Mouse (Mus musculus) myocyte (in vitro differentiated cells): ENCODE results near the gene Gbx1. TPM values are rescaled to one million over a fixed set of nuclear protein-coding genes. Genes with fewer than 3 reads are reported as not detected.
A peak's percentile ranks its signal among the peaks of the same experiment; 100 is the strongest.

Source experiments
- H3K27me3 ChIP-seq: one replicate; pipeline ENCODE4 v1.6.1; 2011; ENCODE audit not compliant: control insufficient read depth, insufficient read depth, insufficient read length
- H3K36me3 ChIP-seq: one replicate; pipeline ENCODE4 v1.6.1; 2011; ENCODE audit not compliant: control insufficient read depth, insufficient read depth
- H3K4me2 ChIP-seq: one replicate; pipeline ENCODE4 v1.6.1; 2011; ENCODE audit warnings: low read depth, control low read depth
- H3K4me3 ChIP-seq: one replicate; pipeline ENCODE4 v1.5.1; 2011; ENCODE audit warnings: mild to moderate bottlenecking, control low read depth, moderate library complexity
- H3K79me2 ChIP-seq: one replicate; pipeline ENCODE4 v1.6.1; 2011; ENCODE audit not compliant: control insufficient read depth, insufficient read depth
- H3ac ChIP-seq: one replicate; pipeline ENCODE4 v1.6.1; 2011; ENCODE audit not compliant: control insufficient read depth, insufficient read length
- CEBPB ChIP-seq: IDR thresholded peaks from 2 replicates; pipeline ENCODE4 v1.6.1; 2011; ENCODE audit warnings: mild to moderate bottlenecking, moderate library complexity; ENCODE audit not compliant: poor library complexity, insufficient read depth, severe bottlenecking
- E2F4 ChIP-seq: IDR thresholded peaks from one replicate; pipeline ENCODE4 v1.6.1; 2011; ENCODE audit warnings: mild to moderate bottlenecking, control low read depth, moderate library complexity; ENCODE audit not compliant: insufficient read depth
- MAX ChIP-seq: IDR thresholded peaks from one replicate; pipeline ENCODE4 v1.6.1; 2011; ENCODE audit warnings: low read depth, mild to moderate bottlenecking, control low read depth
- MYOD1 ChIP-seq, 3 experiments: IDR thresholded peaks; one replicate each; pipeline ENCODE4 v1.6.1; 2011; ENCODE audit warnings: control low read depth in 2 of 3, low read depth in 2 of 3, mild to moderate bottlenecking in 2 of 3, moderate library complexity in 1 of 3; ENCODE audit not compliant: insufficient read length in 2 of 3, control insufficient read depth in 1 of 3
- MYOG ChIP-seq, 3 experiments: IDR thresholded peaks; one replicate each; pipeline ENCODE4 v1.6.1; 2011; ENCODE audit warnings: control low read depth in 2 of 3, low read depth in 2 of 3, mild to moderate bottlenecking in 2 of 3; ENCODE audit not compliant: insufficient read length in 2 of 3, control insufficient read depth in 1 of 3, insufficient read depth in 1 of 3
- POLR2A ChIP-seq: IDR thresholded peaks from one replicate; pipeline ENCODE4 v1.6.1; 2011; ENCODE audit warnings: low read depth, mild to moderate bottlenecking, control low read depth, moderate library complexity; ENCODE audit not compliant: insufficient read length
- POLR2AphosphoS2 ChIP-seq: IDR thresholded peaks from one replicate; pipeline ENCODE4 v1.6.1; 2011; ENCODE audit warnings: low read depth, control low read depth; ENCODE audit not compliant: insufficient read length
- REST ChIP-seq: IDR thresholded peaks from one replicate; pipeline ENCODE4 v1.6.1; 2011; ENCODE audit warnings: mild to moderate bottlenecking, control low read depth, moderate library complexity; ENCODE audit not compliant: insufficient read depth, insufficient read length
- SRF ChIP-seq: IDR thresholded peaks from one replicate; pipeline ENCODE4 v1.6.1; 2011; ENCODE audit warnings: low read depth; ENCODE audit not compliant: control insufficient read depth, insufficient read length
- TCF12 ChIP-seq: IDR thresholded peaks from one replicate; pipeline ENCODE4 v1.6.1; 2011; ENCODE audit warnings: mild to moderate bottlenecking, control low read depth; ENCODE audit not compliant: poor library complexity, insufficient read depth, severe bottlenecking
- TCF3 ChIP-seq: IDR thresholded peaks from one replicate; pipeline ENCODE4 v1.6.1; 2011; ENCODE audit warnings: low read depth, control low read depth; ENCODE audit not compliant: insufficient read length
- USF1 ChIP-seq: IDR thresholded peaks from one replicate; pipeline ENCODE4 v1.6.1; 2011; ENCODE audit warnings: low read depth, mild to moderate bottlenecking, control low read depth, moderate library complexity
- polyA plus RNA-seq: library from polyadenylated mRNA; unstranded; fragments of >200 nt; fragmentation: generic; extraction: Trizol; gene quantifications from one replicate; pipeline ENCODE4 v1.2.1, GENCODE M21; 2012; ENCODE audit warnings: missing spikeins

Gene Gbx1
- polyA plus RNA-seq, 1 experiment: 2.5 TPM

GRCm38 (mm10) chr5:24527780-24528179 is 778 bp upstream of the Gbx1 start:
- Histone ChIP-seq H3K79me2 (no peaks in the 10 kb centered on the region), H3K27me3 (peaks cover 77% of the 10 kb centered on the region), H3K4me2 (no peak overlapping the region), H3ac (no peak overlapping the region), H3K36me3 (no peaks in the 10 kb centered on the region), H3K4me3 (no peak overlapping the region)
- TF ChIP-seq MYOD1 (IDR thresholded peaks at IDR 0.05; ENCODE audit: control insufficient read depth in 1 of 3, insufficient read length in 2 of 3, low read depth in 2 of 3) (no peak), TCF12 (no peak)

DNA sequence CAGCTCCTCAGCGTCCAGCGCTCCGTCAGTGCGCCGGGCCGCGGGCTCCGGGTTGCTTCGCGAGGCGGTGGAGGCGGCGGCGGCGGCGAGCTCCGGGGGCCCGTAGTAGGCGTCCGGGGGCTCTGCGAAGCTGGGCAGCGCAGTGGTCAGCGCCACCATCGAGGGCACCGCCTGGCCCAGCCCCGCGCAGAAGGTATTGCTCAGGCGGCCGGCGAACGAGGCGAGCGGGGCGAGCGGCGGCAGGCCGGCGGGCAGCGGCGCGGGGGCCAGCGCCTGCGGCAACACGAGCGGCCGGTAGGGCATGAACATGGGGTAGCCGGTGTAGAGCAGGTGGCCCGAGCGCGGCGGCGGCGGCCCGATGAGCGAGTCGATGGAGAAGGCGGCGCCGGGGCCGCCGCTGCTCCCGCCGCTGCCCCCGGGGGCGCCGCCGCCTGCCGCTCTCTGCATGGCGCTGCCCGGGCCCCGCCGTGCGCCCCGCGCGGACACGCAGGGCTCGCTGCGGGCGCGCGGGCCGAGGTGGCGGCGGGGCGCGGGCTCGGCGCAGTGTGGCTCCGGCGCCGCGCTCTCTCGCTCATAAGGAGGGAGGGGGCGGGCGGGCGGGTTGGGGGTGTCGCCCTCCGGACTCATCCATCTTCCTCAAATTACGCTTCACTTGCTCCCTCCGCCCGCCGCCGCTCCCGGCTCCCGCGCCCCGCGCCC is 663 bp downstream of the Gbx1 start:
- Histone ChIP-seq H3K4me2 (no peak overlapping the region), H3K79me2 (no peaks in the 10 kb centered on the region), H3K4me3 (no peak overlapping the region), H3ac (peak overlapping the region; percentile 15), H3K27me3 (peaks cover 71% of the 10 kb centered on the region), H3K36me3 (no peaks in the 10 kb centered on the region)
- no peak for TF ChIP-seq E2F4
- no peak for TF ChIP-seq MYOG (IDR thresholded peaks at IDR 0.05; ENCODE audit: control insufficient read depth in 1 of 3, insufficient read depth in 1 of 3, insufficient read length in 2 of 3, low read depth in 2 of 3)
- no peak for TF ChIP-seq USF1
- no peak for TF ChIP-seq TCF12
- TF ChIP-seq TCF3: no peak
- no peak for TF ChIP-seq REST
- no peak for TF ChIP-seq SRF
- no peak for TF ChIP-seq CEBPB
- no peak for TF ChIP-seq POLR2AphosphoS2
- TF ChIP-seq MYOD1 (IDR thresholded peaks at IDR 0.05; ENCODE audit: control insufficient read depth in 1 of 3, insufficient read length in 2 of 3, low read depth in 2 of 3): no peak
- no peak for TF ChIP-seq POLR2A
- TF ChIP-seq MAX: no peak

- H3K4me3 ChIP-seq: no peak overlapping the region
- no peaks in the 10 kb centered on the region for H3K79me2 ChIP-seq
- TF ChIP-seq MAX (no peak), E2F4 (no peak), POLR2A (no peak)
- no peak overlapping the region for H3ac ChIP-seq
- H3K27me3 ChIP-seq: peaks cover 64% of the 10 kb centered on the region
- H3K36me3 ChIP-seq: no peaks in the 10 kb centered on the region
- H3K4me2 ChIP-seq: no peak overlapping the region
Measured at GRCm38 (mm10) chr5:24525360-24526189, 1.4 kb downstream of the Gbx1 start.

- Histone ChIP-seq H3K4me2 (no peak overlapping the region), H3K4me3 (no peak overlapping the region), H3ac (no peak overlapping the region), H3K27me3 (peaks cover 68% of the 10 kb centered on the region), H3K79me2 (no peaks in the 10 kb centered on the region), H3K36me3 (no peaks in the 10 kb centered on the region)
- TF ChIP-seq USF1 (no peak), REST (no peak), POLR2AphosphoS2 (no peak), MYOD1 (IDR thresholded peaks at IDR 0.05; ENCODE audit: control insufficient read depth in 1 of 3, insufficient read length in 2 of 3, low read depth in 2 of 3) (no peak), TCF3 (no peak), POLR2A (no peak), E2F4 (no peak), TCF12 (no peak), CEBPB (no peak), MYOG (IDR thresholded peaks at IDR 0.05; ENCODE audit: control insufficient read depth in 1 of 3, insufficient read depth in 1 of 3, insufficient read length in 2 of 3, low read depth in 2 of 3) (no peak), SRF (no peak), MAX (no peak)
Measured at GRCm38 (mm10) chr5:24524522-24524921, 2.5 kb downstream of the Gbx1 start.

- no peak overlapping the region for H3K4me3 ChIP-seq
- H3K4me2 ChIP-seq: no peak overlapping the region
- no peak for TF ChIP-seq USF1
- TF ChIP-seq MYOG (IDR thresholded peaks at IDR 0.05; ENCODE audit: control insufficient read depth in 1 of 3, insufficient read depth in 1 of 3, insufficient read length in 2 of 3, low read depth in 2 of 3): no peak
- no peak for TF ChIP-seq SRF
- TF ChIP-seq E2F4: no peak
- TF ChIP-seq TCF3: no peak
- TF ChIP-seq CEBPB: no peak
- TF ChIP-seq MYOD1 (IDR thresholded peaks at IDR 0.05; ENCODE audit: control insufficient read depth in 1 of 3, insufficient read length in 2 of 3, low read depth in 2 of 3): no peak
- no peak for TF ChIP-seq POLR2AphosphoS2
- no peak for TF ChIP-seq POLR2A
- no peak for TF ChIP-seq MAX
- no peak for TF ChIP-seq TCF12
- no peak for TF ChIP-seq REST
- peaks cover 68% of the 10 kb centered on the region for H3K27me3 ChIP-seq
- no peaks in the 10 kb centered on the region for H3K36me3 ChIP-seq
- no peak overlapping the region for H3ac ChIP-seq
- H3K79me2 ChIP-seq: no peaks in the 10 kb centered on the region
Measured at GRCm38 (mm10) chr5:24523806-24524205, 3.2 kb downstream of the Gbx1 start.
